13 mouse cellular contexts compared by ENCODE assay signal in the genomic region with DNA sequence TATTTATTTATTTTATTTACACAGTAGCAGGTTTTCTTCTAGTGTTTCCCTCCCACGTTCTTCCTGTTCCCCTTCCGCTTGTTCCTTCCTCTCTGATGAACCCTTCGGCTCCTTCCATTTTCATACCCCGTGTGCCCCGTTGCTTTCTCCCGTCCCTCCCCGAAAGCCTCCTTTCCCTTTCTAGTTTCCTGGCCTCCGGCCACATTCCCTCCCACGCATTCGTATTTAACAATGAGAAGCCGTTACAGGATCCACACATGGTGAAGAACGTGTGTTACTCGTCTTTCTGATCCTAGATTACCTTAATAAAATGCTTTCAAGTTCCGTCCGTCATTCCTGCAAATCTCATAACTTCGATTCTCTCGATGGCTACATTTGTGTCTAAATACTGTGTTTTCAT. TPM values are rescaled to one million over a fixed set of nuclear protein-coding genes. Genes with fewer than 3 reads are reported as not detected.
DNase-seq lines count a peak whose midpoint lies in the region; ATAC-seq lines count a peak whose summit lies in the region.
"Had no signal": no experiment of that assay in that cellular context is flagged by ENCODE, and none has a peak within 500 bp of the region (broad histone marks: within the 10 kb centered on the region; RNA-seq: fewer than 3 reads in every experiment).

No protein-coding gene starts in this region.

- H3K9ac ChIP-seq in midbrain, embryonic 14.5 days (replicated peaks; ENCODE audit: low read length) = no peak overlapping the region
- H3K9ac ChIP-seq in forebrain, embryonic 13.5 days = no peak overlapping the region
- H3K9ac ChIP-seq: embryonic facial prominence, embryonic 13.5 days; liver, embryonic 13.5 days had no signal

- intact Hi-C loops in heart, postnatal 25 days (cut with DNase I) = loop anchor here (2.0 kb wide), 1 partner anchor 16 kb away; no protein-coding TSS in a partner anchor

- DNase-seq in cerebellum, postnatal 10 days = peak; percentile 36 to 41
- DNase-seq in cerebellum, adult 8-10 months = no peak
- peak; percentile 50 for DNase-seq in layer of hippocampus, adult 11-12 months (ENCODE audit: low spot score)
- DNase-seq in layer of hippocampus, adult 9-10 months (ENCODE audit: low spot score) = no peak
- DNase-seq in heart, postnatal 25 days (ENCODE audit: low spot score) = peak; percentile 39
- DNase-seq in lung, postnatal 14 days = peak; percentile 32
- DNase-seq in midbrain, embryonic 14.5 days = no peak
- DNase-seq: adrenal gland, postnatal 10 days; cerebellum, postnatal 36 days; liver, embryonic 13.5 days had no signal

- no peak overlapping the region for H3K27ac ChIP-seq in midbrain, embryonic 14.5 days (replicated peaks; ENCODE audit: low read depth, low read length)
- no peak overlapping the region for H3K27ac ChIP-seq in forebrain, embryonic 13.5 days
- H3K27ac ChIP-seq: embryonic facial prominence, embryonic 13.5 days; liver, embryonic 13.5 days had no signal

- no peak overlapping the region for H3K4me3 ChIP-seq in midbrain, embryonic 14.5 days (replicated peaks; ENCODE audit: low read depth, low read length)
- no peak overlapping the region for H3K4me3 ChIP-seq in forebrain, embryonic 13.5 days
- H3K4me3 ChIP-seq: embryonic facial prominence, embryonic 13.5 days; liver, embryonic 13.5 days had no signal

- H3K4me1 ChIP-seq in midbrain, embryonic 14.5 days (ENCODE audit: control insufficient read depth, insufficient read depth, low read length) = no peaks in the 10 kb centered on the region
- 0 out of 2 replicates have a peak, but pooled peaks cover 2% of the 10 kb centered on the region for H3K4me1 ChIP-seq in forebrain, embryonic 13.5 days
- H3K4me1 ChIP-seq: embryonic facial prominence, embryonic 13.5 days had no signal

- H3K4me2 ChIP-seq in midbrain, embryonic 14.5 days (ENCODE audit: low read length) = no peak overlapping the region
- no peak overlapping the region for H3K4me2 ChIP-seq in forebrain, embryonic 13.5 days
- H3K4me2 ChIP-seq: embryonic facial prominence, embryonic 13.5 days; liver, embryonic 13.5 days had no signal

- 90% methylated on average over 17 of the region's 17 CpGs for WGBS in midbrain, embryonic 14.5 days
- WGBS in forebrain, embryonic 13.5 days = 78% methylated on average over 17 of the region's 17 CpGs

- H3K9me3 ChIP-seq in midbrain, embryonic 14.5 days (ENCODE audit: control insufficient read depth, low read length) = no peaks in the 10 kb centered on the region
- no peaks in the 10 kb centered on the region for H3K9me3 ChIP-seq in forebrain, embryonic 13.5 days (replicated peaks)
- H3K9me3 ChIP-seq: embryonic facial prominence, embryonic 13.5 days; liver, embryonic 13.5 days had no signal

- H3K36me3 ChIP-seq in midbrain, embryonic 14.5 days (ENCODE audit: control insufficient read depth, insufficient read depth, low read length) = no peaks in the 10 kb centered on the region
- no peaks in the 10 kb centered on the region for H3K36me3 ChIP-seq in forebrain, embryonic 13.5 days (ENCODE audit: poor library complexity, severe bottlenecking)
- H3K36me3 ChIP-seq: embryonic facial prominence, embryonic 13.5 days; liver, embryonic 13.5 days had no signal

- no peaks in the 10 kb centered on the region for H3K27me3 ChIP-seq in midbrain, embryonic 14.5 days (ENCODE audit: control insufficient read depth, insufficient read depth, low read length)
- H3K27me3 ChIP-seq in forebrain, embryonic 13.5 days = no peaks in the 10 kb centered on the region

- no peak for ATAC-seq in midbrain, embryonic 14.5 days (ENCODE audit: low FRiP score, low TSS enrichment)
- ATAC-seq in forebrain, embryonic 13.5 days = no peak
- ATAC-seq: forebrain, embryonic 14.5 days had no signal

RNA-seq across cellular contexts. Expression of gene Zdhhc17, which starts 4.5 kb away (rescaled TPM):
- total RNA-seq in heart, postnatal 25 days (2021) = 10 to 100 TPM; 24.8 to 27.7 TPM
- 67.5 and 69.9 TPM in 2 replicates for polyA plus RNA-seq in midbrain, embryonic 14.5 days (2014; fragmentation: Nextera tagmentation; extraction: Ambion mirVana)
- 46.0 and 46.9 TPM in 2 replicates for polyA plus RNA-seq in forebrain, embryonic 13.5 days (2015; fragmentation: Nextera tagmentation; extraction: Ambion mirVana)

Comparison
In these comparisons a context has a peak if more than half of its experiments do, and no peak if none do; other contexts are left out.
1. DNase-seq: peak in cerebellum, postnatal 10 days (2 of 2), layer of hippocampus, adult 11-12 months (single experiment), heart, postnatal 25 days (single experiment) and lung, postnatal 14 days (single experiment); none in cerebellum, adult 8-10 months (single experiment), layer of hippocampus, adult 9-10 months (single experiment) and midbrain, embryonic 14.5 days (single experiment).